Mouse (Mus musculus): ENCODE data around the gene Tas2r138. TPM values are rescaled to one million over a fixed set of nuclear protein-coding genes. Genes with fewer than 3 reads are reported as not detected.

Gene Tas2r138
- polyA plus RNA-seq, 1 experiment from 2014 or later: not detected

Other genes with a start within 250 kb of the Tas2r138 start
- gene E330009J07Rik, start 177.2 kb downstream of the Tas2r138 start, polyA plus RNA-seq (2015; fragmentation: Nextera tagmentation; extraction: Ambion mirVana): 3.1 and 3.2 TPM in 2 replicates
- not detected in 2 replicates for gene Wee2, start 174.2 kb downstream of the Tas2r138 start, polyA plus RNA-seq (2015; fragmentation: Nextera tagmentation; extraction: Ambion mirVana)
- gene Ssbp1, start 142.0 kb downstream of the Tas2r138 start, polyA plus RNA-seq (2015; fragmentation: Nextera tagmentation; extraction: Ambion mirVana): 94.1 and 112 TPM in 2 replicates
- gene Tas2r137, start 122.1 kb downstream of the Tas2r138 start, polyA plus RNA-seq (2015; fragmentation: Nextera tagmentation; extraction: Ambion mirVana): not detected in 2 replicates
- gene Tas2r108, start 119.8 kb downstream of the Tas2r138 start, polyA plus RNA-seq (2015; fragmentation: Nextera tagmentation; extraction: Ambion mirVana): not detected in 2 replicates
- not detected in 2 replicates for gene Prss37, start 93.8 kb downstream of the Tas2r138 start, polyA plus RNA-seq (2015; fragmentation: Nextera tagmentation; extraction: Ambion mirVana)
- not detected in 2 replicates for gene Olfr461, start 58.3 kb downstream of the Tas2r138 start, polyA plus RNA-seq (2015; fragmentation: Nextera tagmentation; extraction: Ambion mirVana)
- gene Olfr460, start 43.8 kb downstream of the Tas2r138 start, polyA plus RNA-seq (2015; fragmentation: Nextera tagmentation; extraction: Ambion mirVana): not detected in 2 replicates
- 0.47 and 0.53 TPM in 2 replicates for gene Clec5a, start 27.5 kb downstream of the Tas2r138 start, polyA plus RNA-seq (2015; fragmentation: Nextera tagmentation; extraction: Ambion mirVana)
- 0.07 and 0.15 TPM in 2 replicates for gene Mgam, start 15.5 kb upstream of the Tas2r138 start, polyA plus RNA-seq (2015; fragmentation: Nextera tagmentation; extraction: Ambion mirVana)

All from heart, embryonic 13.5 days (tissue).